Comparison of ENCODE assay signal across 8 mouse cellular contexts in genomic region chr1:86360441-86360840, GRCm38 (mm10). TPM values are rescaled to one million over a fixed set of nuclear protein-coding genes. Genes with fewer than 3 reads are reported as not detected.
A peak's percentile ranks its signal among the peaks of the same experiment; 100 is the strongest.
DNase-seq lines count a peak whose midpoint lies in the region; ATAC-seq and TF ChIP-seq lines count a peak whose summit lies in the region.

No protein-coding gene starts in this region.

- no peak for TF ChIP-seq POLR2A in bone marrow, adult 2 months (IDR thresholded peaks at IDR 0.05; ENCODE audit: borderline replicate concordance, control insufficient read depth, low read depth, low read length)

- H3K27ac ChIP-seq in kidney, embryonic 14.5 days (ENCODE audit: low read depth, low read length), result no peak overlapping the region
- peak overlapping the region; percentile 65; the same call in 1 of the 2 replicates for H3K27ac ChIP-seq in bone marrow, adult 2 months (ENCODE audit: control insufficient read depth, insufficient read depth, low read depth, low read length, poor library complexity)
- H3K27ac ChIP-seq in hindbrain, embryonic 13.5 days, result no peak overlapping the region; the same call in 1 of the 2 replicates
- no peak overlapping the region for H3K27ac ChIP-seq in midbrain, embryonic 15.5 days

- H3K4me2 ChIP-seq in kidney, embryonic 14.5 days (replicated peaks; ENCODE audit: low read depth, low read length), result peak overlapping the region; percentile 68
- H3K4me2 ChIP-seq in hindbrain, embryonic 13.5 days, result peak overlapping the region; percentile 90
- peak overlapping the region; percentile 75 for H3K4me2 ChIP-seq in midbrain, embryonic 15.5 days

- peaks cover 23% of the 10 kb centered on the region for H3K4me1 ChIP-seq in kidney, embryonic 14.5 days (ENCODE audit: control insufficient read depth, insufficient read depth, low read length)
- peaks cover 4% of the 10 kb centered on the region; the same call in 1 of the 2 replicates for H3K4me1 ChIP-seq in bone marrow, adult 2 months (ENCODE audit: control insufficient read depth, insufficient read depth, low read length)
- H3K4me1 ChIP-seq in hindbrain, embryonic 13.5 days (replicated peaks), result peaks cover 30% of the 10 kb centered on the region
- H3K4me1 ChIP-seq in midbrain, embryonic 15.5 days, result peaks cover 28% of the 10 kb centered on the region

- intact Hi-C loops in left cerebral cortex, postnatal 14 days (cut with DNase I), result no loop called here

- peak overlapping the region; percentile 95 for H3K4me3 ChIP-seq in kidney, embryonic 14.5 days (ENCODE audit: low read length)
- H3K4me3 ChIP-seq in bone marrow, adult 2 months (replicated peaks; ENCODE audit: control insufficient read depth, low read depth, low read length), result peak overlapping the region; percentile 99
- H3K4me3 ChIP-seq in hindbrain, embryonic 13.5 days, result peak overlapping the region; percentile 86
- H3K4me3 ChIP-seq in midbrain, embryonic 15.5 days, result peak overlapping the region; percentile 86

- no peaks in the 10 kb centered on the region for H3K9me3 ChIP-seq in kidney, embryonic 14.5 days (ENCODE audit: control insufficient read depth, low read length)
- H3K9me3 ChIP-seq in hindbrain, embryonic 13.5 days, result no peaks in the 10 kb centered on the region
- H3K9me3 ChIP-seq in midbrain, embryonic 15.5 days, result no peaks in the 10 kb centered on the region

- H3K27me3 ChIP-seq in kidney, embryonic 14.5 days (ENCODE audit: control insufficient read depth, insufficient read depth, low read length), result no peaks in the 10 kb centered on the region
- H3K27me3 ChIP-seq in hindbrain, embryonic 13.5 days, result no peaks in the 10 kb centered on the region
- H3K27me3 ChIP-seq in midbrain, embryonic 15.5 days (replicated peaks), result no peaks in the 10 kb centered on the region

- peak overlapping the region; percentile 97 for H3K9ac ChIP-seq in kidney, embryonic 14.5 days (ENCODE audit: low read depth, low read length)
- H3K9ac ChIP-seq in hindbrain, embryonic 13.5 days, result peak overlapping the region; percentile 87
- H3K9ac ChIP-seq in midbrain, embryonic 15.5 days, result peak overlapping the region; percentile 77

- H3K36me3 ChIP-seq in kidney, embryonic 14.5 days (ENCODE audit: control insufficient read depth, insufficient read depth, low read length), result peaks cover 23% of the 10 kb centered on the region
- H3K36me3 ChIP-seq in hindbrain, embryonic 13.5 days, result peaks cover 21% of the 10 kb centered on the region
- H3K36me3 ChIP-seq in midbrain, embryonic 15.5 days (replicated peaks), result peaks cover 14% of the 10 kb centered on the region

- no peak for DNase-seq in kidney, postnatal 25 days
- DNase-seq in left cerebral cortex, postnatal 14 days (ENCODE audit: low spot score in 2 of 2), result no peak
- no peak for DNase-seq in left cerebral cortex, adult 18-20 months (ENCODE audit: low spot score in 2 of 2)
- no peak for DNase-seq in cerebellum, postnatal 10 days

- 13% methylated on average over 12 of the region's 12 CpGs for WGBS in kidney, embryonic 14.5 days
- 11% methylated on average over 12 of the region's 12 CpGs for WGBS in bone marrow, adult 2 months
- WGBS in hindbrain, embryonic 13.5 days, result 22% methylated on average over 12 of the region's 12 CpGs
- 19% methylated on average over 12 of the region's 12 CpGs for WGBS in midbrain, embryonic 15.5 days

- no peak for TF ChIP-seq CTCF in bone marrow, adult 2 months (IDR thresholded peaks at IDR 0.05; ENCODE audit: control insufficient read depth, insufficient read depth, low read length)

- no peak for ATAC-seq in kidney, embryonic 14.5 days (ENCODE audit: low FRiP score, low TSS enrichment)
- no peak for ATAC-seq in hindbrain, embryonic 13.5 days (ENCODE audit: low FRiP score)
- no peak for ATAC-seq in midbrain, embryonic 15.5 days (replicated peaks)

RNA-seq across cellular contexts. Expression of gene Ncl, which starts 1.2 kb away (rescaled TPM):
- 491 and 510 TPM in 2 replicates for polyA plus RNA-seq in kidney, embryonic 14.5 days (2014; fragmentation: Nextera tagmentation; extraction: Ambion mirVana)
- polyA plus RNA-seq in bone marrow, adult 2 months (2011; ENCODE audit: insufficient read depth, insufficient read length, low replicate concordance, missing spikeins), result 330 and 503 TPM in 2 replicates
- polyA plus RNA-seq in hindbrain, embryonic 13.5 days (2015; fragmentation: Nextera tagmentation; extraction: Ambion mirVana), result 219 and 230 TPM in 2 replicates
- polyA plus RNA-seq in midbrain, embryonic 15.5 days (2015; fragmentation: Nextera tagmentation; extraction: Ambion mirVana), result 184 and 193 TPM in 2 replicates
- total RNA-seq in left cerebral cortex, postnatal 14 days (2021), result 100 to 1,000 TPM; 146 to 149 TPM
- 100 to 1,000 TPM; 130 TPM for total RNA-seq in left cerebral cortex, adult 18-20 months (2021)

RNA-seq across cellular contexts. Expression of gene B3gnt7, which starts 57.8 kb away (rescaled TPM):
- polyA plus RNA-seq in kidney, embryonic 14.5 days (2014; fragmentation: Nextera tagmentation; extraction: Ambion mirVana), result 5.3 and 8.1 TPM in 2 replicates
- polyA plus RNA-seq in bone marrow, adult 2 months (2011; ENCODE audit: insufficient read depth, insufficient read length, low replicate concordance, missing spikeins), result 0.63 and 2.4 TPM in 2 replicates
- 3.7 and 5.0 TPM in 2 replicates for polyA plus RNA-seq in hindbrain, embryonic 13.5 days (2015; fragmentation: Nextera tagmentation; extraction: Ambion mirVana)
- 7.0 and 8.3 TPM in 2 replicates for polyA plus RNA-seq in midbrain, embryonic 15.5 days (2015; fragmentation: Nextera tagmentation; extraction: Ambion mirVana)
- total RNA-seq in left cerebral cortex, postnatal 14 days (2021), result 1 to 10 TPM; 1.3 to 2.1 TPM
- total RNA-seq in left cerebral cortex, adult 18-20 months (2021), result 1 to 10 TPM in 1 of 2 experiments, under 1 TPM in 1; 0.77 to 1.1 TPM
